Mouse (Mus musculus) hindbrain, postnatal 0 days (tissue): Measurements from ENCODE around the gene Tk1. TPM values are rescaled to one million over a fixed set of nuclear protein-coding genes. Genes with fewer than 3 reads are reported as not detected.

Experiments
- ATAC-seq: fragments of 200-750 bp; cut with Nextera tagmentation; 2 replicates; pipeline ENCODE4 v1.8.0; 2017; ENCODE audit warnings: mild to moderate bottlenecking, moderate TSS enrichment, moderate library complexity
- DNase-seq: peaks from one replicate; pipeline ENCODE4 v3.0.0-alpha.2; 2015; ENCODE audit warnings: low spot score
- H3K27ac ChIP-seq: fragments of 300-500 bp; sonication (generic); 2 replicates; pipeline ENCODE4 v1.5.1; 2014; ENCODE audit warnings: mild to moderate bottlenecking
- H3K27me3 ChIP-seq: fragments of 300-500 bp; sonication (generic); 2 replicates; pipeline ENCODE4 v1.6.1; 2014; ENCODE audit warnings: low read length, mixed read lengths; ENCODE audit not compliant: insufficient read depth
- H3K36me3 ChIP-seq: fragments of 300-500 bp; sonication (generic); 2 replicates; pipeline ENCODE4 v1.6.1; 2014; ENCODE audit warnings: low read length, mixed read lengths; ENCODE audit not compliant: insufficient read depth
- H3K4me1 ChIP-seq: fragments of 300-500 bp; sonication (generic); 2 replicates; pipeline ENCODE4 v1.6.1; 2014; ENCODE audit warnings: antibody characterized with exemption, low read length, mixed read lengths; ENCODE audit not compliant: insufficient read depth
- H3K4me2 ChIP-seq: fragments of 300-500 bp; sonication (generic); 2 replicates; pipeline ENCODE4 v1.6.1; 2014; ENCODE audit warnings: low read depth, mild to moderate bottlenecking, low read length, moderate library complexity, mixed read lengths
- H3K4me3 ChIP-seq: fragments of 300-500 bp; sonication (generic); 2 replicates; pipeline ENCODE4 v1.5.1; 2014; ENCODE audit warnings: low read length
- H3K9ac ChIP-seq: fragments of 300-500 bp; sonication (generic); replicated peaks from 2 replicates; pipeline ENCODE4 v1.6.1; 2014; ENCODE audit warnings: mild to moderate bottlenecking, low read length, moderate library complexity, mixed read lengths
- H3K9me3 ChIP-seq: fragments of 300-500 bp; sonication (generic); 2 replicates; pipeline ENCODE4 v1.6.1; 2016; ENCODE audit warnings: low read length, mixed read lengths
- CTCF ChIP-seq: IDR thresholded peaks from 2 replicates; pipeline ENCODE4 v1.5.1; 2016; ENCODE audit warnings: antibody characterized with exemption, control low read depth, low read depth
- WGBS: fragments of 180-500 bp; shearing (Covaris S2); extraction: QIAGEN DNeasy Blood & Tissue Kit; methylation state at CpG from one replicate; pipeline ENCODE4 v1.1.7; 2014; 5-methylcytosine and 5-hydroxymethylcytosine counted together
- polyA plus RNA-seq: library from polyadenylated mRNA; unstranded; fragments of >200 nt; fragmentation: Nextera tagmentation; extraction: Ambion mirVana; gene quantifications from 2 replicates; pipeline ENCODE4 v1.2.1, GENCODE M21; 2015
- total RNA-seq: library from RNA; depleted of rRNA; stranded (reverse); fragments of >200 nt; gene quantifications from 2 replicates; pipeline ENCODE4 v1.2.3, GENCODE M21; 2014

Gene Tk1
- total and polyA plus RNA-seq, 2 experiments from 2014 or later = 21.2 to 26.1 TPM

DNA sequence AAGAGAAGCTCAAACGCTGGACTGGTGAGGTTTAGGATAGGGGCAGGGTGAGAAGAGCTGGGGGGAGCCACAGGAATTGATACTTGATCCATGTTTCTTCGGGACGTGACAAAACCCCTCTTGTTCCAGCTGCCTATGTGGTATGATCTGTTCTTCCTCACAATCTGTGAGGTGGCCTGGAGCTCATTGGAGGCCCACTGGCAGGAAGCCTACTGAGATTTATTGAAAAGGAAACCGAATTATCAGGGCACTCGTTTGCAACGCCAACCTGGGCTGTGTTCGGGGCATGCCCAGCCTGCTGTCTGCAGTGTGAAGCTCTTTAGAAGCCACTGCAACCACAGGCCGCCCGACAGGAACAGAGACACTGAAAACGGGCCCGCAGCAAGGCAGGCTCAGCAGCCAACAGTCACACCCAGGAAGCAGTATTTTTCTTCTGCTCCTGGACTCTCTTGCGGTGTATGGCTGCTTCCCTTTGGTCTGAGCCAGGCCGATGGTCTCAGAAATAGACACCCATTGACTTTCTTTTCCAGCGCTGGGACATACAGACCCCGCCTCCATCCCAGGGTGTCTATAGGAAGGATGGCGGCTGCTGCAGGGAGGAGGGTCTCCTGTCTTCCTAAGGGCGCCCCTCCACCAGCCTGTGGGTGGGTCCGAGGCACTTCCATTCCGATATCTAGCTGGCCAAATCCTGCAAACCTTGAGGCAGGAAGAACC lies 22.5 kb upstream of the Tk1 start:
- 7% methylated on average over 19 of the region's 19 CpGs for WGBS
- H3K27me3 ChIP-seq = no peaks in the 10 kb centered on the region
- peak overlapping the region; percentile 60 for H3K4me3 ChIP-seq
- DNase-seq (no peak), ATAC-seq (peak; percentile 87)
- peaks cover 17% of the 10 kb centered on the region; the same call in 1 of the 2 replicates for H3K4me1 ChIP-seq
- H3K9ac ChIP-seq = peak overlapping the region; percentile 84
- no peaks in the 10 kb centered on the region for H3K9me3 ChIP-seq
- peak overlapping the region; percentile 98 for H3K27ac ChIP-seq
- TF ChIP-seq CTCF = no peak
- peak overlapping the region; percentile 90 for H3K4me2 ChIP-seq
- no peaks in the 10 kb centered on the region for H3K36me3 ChIP-seq

- Histone ChIP-seq H3K4me3 (no peak overlapping the region), H3K9me3 (no peaks in the 10 kb centered on the region), H3K4me1 (peaks cover 17% of the 10 kb centered on the region; the same call in 1 of the 2 replicates), H3K27ac (peak overlapping the region; percentile 98), H3K27me3 (no peaks in the 10 kb centered on the region), H3K36me3 (no peaks in the 10 kb centered on the region), H3K4me2 (peak overlapping the region; percentile 90), H3K9ac (no peak overlapping the region; the same call in 1 of the 2 replicates)
- TF ChIP-seq CTCF = no peak
- 76% methylated on average over 7 of the region's 7 CpGs for WGBS
- no peak for DNase-seq
- no peak for ATAC-seq
These were observed 21.8 kb upstream of the Tk1 start for GRCm38 (mm10) chr11:117847593-117848215.

DNA sequence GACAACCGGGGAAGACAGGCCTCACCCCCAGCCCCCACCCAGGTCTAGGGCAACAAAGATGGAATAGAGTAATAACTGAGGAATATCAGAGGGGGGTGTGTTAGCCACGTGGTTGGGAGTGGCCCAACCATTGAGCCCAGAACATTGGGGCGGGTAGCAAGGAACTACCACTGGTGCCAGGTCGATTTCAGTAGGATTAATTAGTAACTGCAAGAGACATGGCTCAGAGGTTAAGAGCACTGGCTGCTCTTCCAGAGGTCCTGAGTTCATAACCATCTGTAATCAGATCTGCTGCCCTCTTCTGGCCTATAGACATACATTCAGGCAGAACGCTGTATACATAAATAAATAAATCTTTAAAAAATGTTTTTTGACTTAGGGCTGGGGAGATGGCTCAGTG lies 20.7 kb upstream of the Tk1 start:
- DNase-seq (no peak), ATAC-seq (no peak)
- peaks cover 17% of the 10 kb centered on the region; the same call in 1 of the 2 replicates for H3K4me1 ChIP-seq
- H3K27me3 ChIP-seq = no peaks in the 10 kb centered on the region
- no peak overlapping the region for H3K4me3 ChIP-seq
- no peaks in the 10 kb centered on the region for H3K36me3 ChIP-seq
- WGBS = 55% methylated on average over 5 of the region's 5 CpGs
- no peak overlapping the region for H3K27ac ChIP-seq
- peak; percentile 33; the same call in 1 of the 2 replicates for TF ChIP-seq CTCF
- no peaks in the 10 kb centered on the region for H3K9me3 ChIP-seq
- H3K4me2 ChIP-seq = no peak overlapping the region
- no peak overlapping the region for H3K9ac ChIP-seq

DNA sequence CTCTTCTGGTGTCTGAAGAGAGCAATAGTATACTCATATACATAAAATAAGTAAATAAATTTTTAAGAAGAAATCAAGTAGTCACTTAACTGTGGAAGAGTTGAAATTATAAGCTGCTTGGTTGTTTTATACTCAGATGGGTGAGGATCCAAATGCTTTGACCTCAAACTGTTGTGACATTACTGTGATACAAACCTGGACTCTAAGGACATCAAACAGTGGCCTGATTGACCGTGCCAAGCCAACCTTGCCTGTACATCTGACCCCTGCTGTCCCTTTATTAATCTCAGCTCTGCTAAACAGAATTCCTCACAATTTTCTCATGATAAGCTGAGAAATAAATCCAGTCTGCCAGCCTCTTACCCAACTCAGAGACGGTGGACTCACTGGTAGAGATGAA lies 19.8 kb upstream of the Tk1 start:
- H3K4me1 ChIP-seq = peaks cover 17% of the 10 kb centered on the region; the same call in 1 of the 2 replicates
- H3K4me3 ChIP-seq = no peak overlapping the region
- H3K4me2 ChIP-seq = no peak overlapping the region
- ATAC-seq (no peak), DNase-seq (no peak)
- WGBS = 75% methylated on average over 2 of the region's 2 CpGs
- TF ChIP-seq CTCF = no peak
- H3K36me3 ChIP-seq = no peaks in the 10 kb centered on the region
- H3K9me3 ChIP-seq = no peaks in the 10 kb centered on the region
- H3K27me3 ChIP-seq = no peaks in the 10 kb centered on the region
- H3K9ac ChIP-seq = no peak overlapping the region
- no peak overlapping the region for H3K27ac ChIP-seq

DNA sequence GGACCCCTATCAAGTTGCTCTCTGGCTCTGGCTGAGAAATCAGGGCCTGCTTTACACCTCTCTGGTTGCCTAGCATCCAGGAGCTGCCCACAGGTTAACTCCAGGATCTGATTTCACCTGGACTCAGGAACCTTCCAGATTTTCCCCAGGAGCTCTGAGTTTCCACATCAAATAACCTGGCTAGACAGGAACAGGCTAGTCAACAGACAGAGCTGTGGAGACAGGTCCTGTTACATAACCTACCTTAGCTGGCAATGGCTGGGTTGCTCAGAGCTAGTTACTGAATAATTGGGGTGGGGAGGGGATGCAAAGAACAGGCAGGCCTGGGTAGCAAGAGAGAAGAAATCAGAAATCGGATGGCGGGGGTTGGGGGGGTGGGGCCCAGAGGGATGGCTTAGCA lies 19.1 kb upstream of the Tk1 start:
- H3K9me3 ChIP-seq = no peaks in the 10 kb centered on the region
- H3K4me1 ChIP-seq = peaks cover 12% of the 10 kb centered on the region; the same call in 1 of the 2 replicates
- no peak for TF ChIP-seq CTCF
- WGBS = 82% methylated on average over 2 of the region's 2 CpGs
- no peaks in the 10 kb centered on the region for H3K36me3 ChIP-seq
- H3K27me3 ChIP-seq = no peaks in the 10 kb centered on the region
- H3K4me3 ChIP-seq = no peak overlapping the region
- no peak overlapping the region for H3K4me2 ChIP-seq
- no peak overlapping the region for H3K9ac ChIP-seq
- H3K27ac ChIP-seq = no peak overlapping the region
- DNase-seq (no peak), ATAC-seq (no peak)

GRCm38 (mm10) chr11:117843434-117843833 lies 17.5 kb upstream of the Tk1 start:
- WGBS = 88% methylated on average over 2 of the region's 2 CpGs
- Histone ChIP-seq H3K27me3 (no peaks in the 10 kb centered on the region), H3K36me3 (no peaks in the 10 kb centered on the region), H3K9ac (no peak overlapping the region), H3K4me2 (no peak overlapping the region), H3K4me3 (no peak overlapping the region), H3K4me1 (peaks cover 7% of the 10 kb centered on the region; the same call in 1 of the 2 replicates), H3K27ac (no peak overlapping the region), H3K9me3 (no peaks in the 10 kb centered on the region)
- ATAC-seq = no peak
- no peak for TF ChIP-seq CTCF
- no peak for DNase-seq

DNA sequence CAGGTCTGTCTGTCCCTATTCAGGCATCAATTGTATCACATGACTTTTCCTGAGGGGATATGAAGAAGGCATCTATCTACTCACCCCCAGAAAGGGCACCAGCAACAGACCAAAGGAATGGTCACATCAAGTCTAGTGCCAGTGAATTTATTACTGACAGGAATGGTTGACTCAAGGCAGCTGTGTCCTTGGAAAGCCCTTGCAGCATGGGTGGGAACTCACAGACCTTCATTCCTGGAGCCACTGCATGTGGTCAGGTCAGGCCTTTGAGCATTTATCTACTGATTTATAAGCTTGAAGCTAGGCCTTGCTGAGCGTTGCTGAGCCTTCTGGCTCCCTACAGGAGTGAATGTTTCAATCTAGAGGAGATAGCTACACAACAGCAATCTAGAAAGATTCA lies 15.0 kb upstream of the Tk1 start:
- H3K4me2 ChIP-seq = no peak overlapping the region
- TF ChIP-seq CTCF = no peak
- H3K4me1 ChIP-seq = no peaks in the 10 kb centered on the region
- 41% methylated on average over 1 of the region's 1 CpGs for WGBS
- H3K27me3 ChIP-seq = no peaks in the 10 kb centered on the region
- no peak for ATAC-seq
- H3K9ac ChIP-seq = no peak overlapping the region
- H3K4me3 ChIP-seq = no peak overlapping the region
- no peak for DNase-seq
- H3K27ac ChIP-seq = no peak overlapping the region
- no peaks in the 10 kb centered on the region for H3K36me3 ChIP-seq
- no peaks in the 10 kb centered on the region for H3K9me3 ChIP-seq
